Mouse (Mus musculus): ENCODE results near the gene Lamtor1. TPM values are rescaled to one million over a fixed set of nuclear protein-coding genes. Genes with fewer than 3 reads are reported as not detected.
"Not testable (repeated sequence)": the region's sequence is repeated elsewhere in the genome, so short reads cannot be mapped to it uniquely, and the experiment has no call there.

Gene Lamtor1
- polyA plus RNA-seq, 2 experiments = 154 to 176 TPM

DNA sequence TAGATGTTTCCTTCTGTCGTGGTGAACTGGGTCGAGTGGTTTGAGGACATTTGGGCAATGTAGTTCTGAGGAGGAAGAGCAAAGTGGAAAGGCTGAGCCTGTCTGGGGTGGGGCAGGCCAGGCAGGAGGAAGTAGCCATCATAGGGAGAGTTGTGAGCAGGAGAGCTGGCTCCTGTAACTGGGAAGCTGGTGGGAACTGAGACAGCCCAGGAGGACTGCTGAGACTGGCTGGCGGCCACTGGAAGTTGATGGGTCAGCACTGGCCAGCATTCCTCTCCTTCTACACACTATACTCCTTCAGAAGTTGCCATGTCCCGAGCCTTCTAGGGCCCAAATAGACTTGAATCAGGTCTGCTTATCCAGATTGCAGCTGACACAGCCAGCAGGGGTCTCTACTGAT is 2.7 kb downstream of the Lamtor1 start:
- H3K36me3 ChIP-seq (ENCODE audit: control insufficient read depth, insufficient read depth, low read length) = peaks cover 39% of the 10 kb centered on the region
- peak overlapping the region; percentile 1; the same call in 1 of the 2 replicates for H3K9ac ChIP-seq (ENCODE audit: low read depth, low read length, severe bottlenecking)
- H3K9me3 ChIP-seq (ENCODE audit: control insufficient read depth, low read length) = no peaks in the 10 kb centered on the region
- DNase-seq (ENCODE audit: low spot score) (no peak), ATAC-seq (ENCODE audit: low FRiP score, low read depth) (no peak)
- 81% methylated on average over 4 of the region's 4 CpGs for WGBS
- no peaks in the 10 kb centered on the region for H3K27me3 ChIP-seq (ENCODE audit: control insufficient read depth, insufficient read depth, low read length)
- TF ChIP-seq POLR2A (IDR thresholded peaks at IDR 0.05; ENCODE audit: borderline replicate concordance, extremely low read depth, insufficient read depth, insufficient read length) = no peak
- no peak overlapping the region for H3K4me2 ChIP-seq (replicated peaks; ENCODE audit: low read depth, low read length, severe bottlenecking)
- peaks cover 12% of the 10 kb centered on the region for H3K4me1 ChIP-seq (ENCODE audit: control insufficient read depth, insufficient read depth, low read length)
- H3K4me3 ChIP-seq (replicated peaks; ENCODE audit: low read length) = no peak overlapping the region
- no peak overlapping the region for H3K27ac ChIP-seq (replicated peaks; ENCODE audit: low read depth, low read length)

DNA sequence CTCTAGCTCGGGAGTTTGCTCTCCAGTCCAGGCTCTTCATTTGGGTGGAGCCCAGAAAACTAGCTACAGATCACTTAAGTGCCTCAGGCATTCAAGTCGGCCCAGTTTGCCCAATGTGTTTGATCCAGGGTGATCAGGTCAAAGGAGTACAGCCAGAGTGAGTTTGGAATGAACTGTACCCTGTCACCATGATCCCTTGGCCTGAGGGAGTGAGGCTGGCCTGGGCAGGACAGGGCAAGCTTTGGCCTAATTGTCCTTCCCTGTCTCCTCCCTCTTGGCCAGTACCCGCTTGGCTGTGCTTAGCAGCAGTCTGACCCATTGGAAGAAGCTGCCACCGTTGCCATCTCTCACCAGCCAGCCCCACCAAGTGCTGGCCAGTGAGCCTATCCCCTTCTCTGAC is 4.4 kb downstream of the Lamtor1 start:
- Histone ChIP-seq H3K27me3 (ENCODE audit: control insufficient read depth, insufficient read depth, low read length) (no peaks in the 10 kb centered on the region), H3K27ac (replicated peaks; ENCODE audit: low read depth, low read length) (no peak overlapping the region), H3K4me1 (ENCODE audit: control insufficient read depth, insufficient read depth, low read length) (peaks cover 7% of the 10 kb centered on the region), H3K36me3 (ENCODE audit: control insufficient read depth, insufficient read depth, low read length) (peaks cover 49% of the 10 kb centered on the region), H3K4me2 (replicated peaks; ENCODE audit: low read depth, low read length, severe bottlenecking) (no peak overlapping the region), H3K4me3 (replicated peaks; ENCODE audit: low read length) (no peak overlapping the region), H3K9ac (ENCODE audit: low read depth, low read length, severe bottlenecking) (no peak overlapping the region), H3K9me3 (ENCODE audit: control insufficient read depth, low read length) (no peaks in the 10 kb centered on the region)
- DNase-seq (ENCODE audit: low spot score) (no peak), ATAC-seq (ENCODE audit: low FRiP score, low read depth) (no peak)
- TF ChIP-seq POLR2A (IDR thresholded peaks at IDR 0.05; ENCODE audit: borderline replicate concordance, extremely low read depth, insufficient read depth, insufficient read length) = no peak
- 80% methylated on average over 4 of the region's 4 CpGs for WGBS

DNA sequence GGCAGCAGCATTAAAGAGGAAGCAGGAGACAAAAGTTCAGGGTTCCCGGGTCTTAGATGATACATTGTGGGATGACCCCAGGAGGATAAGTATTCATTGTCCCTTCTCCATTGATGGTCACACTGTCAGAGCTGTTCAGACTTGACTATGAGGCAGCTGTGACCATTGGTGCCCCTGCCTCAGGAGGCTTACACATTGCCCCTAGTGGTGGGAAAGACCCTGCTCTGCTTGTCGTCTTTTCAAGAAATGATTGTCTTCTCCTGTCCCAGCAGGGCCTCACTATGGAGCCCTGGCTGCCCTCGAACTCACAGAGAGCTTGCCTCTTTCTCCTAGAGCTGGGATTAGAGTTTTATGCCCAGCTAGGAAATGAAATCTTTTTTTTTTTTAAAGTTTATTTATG is 6.3 kb downstream of the Lamtor1 start:
- Histone ChIP-seq H3K27ac (replicated peaks; ENCODE audit: low read depth, low read length) (no peak overlapping the region), H3K4me1 (ENCODE audit: control insufficient read depth, insufficient read depth, low read length) (0 out of 2 replicates have a peak, but pooled peaks cover 2% of the 10 kb centered on the region), H3K4me2 (replicated peaks; ENCODE audit: low read depth, low read length, severe bottlenecking) (no peak overlapping the region), H3K36me3 (ENCODE audit: control insufficient read depth, insufficient read depth, low read length) (peaks cover 49% of the 10 kb centered on the region), H3K4me3 (replicated peaks; ENCODE audit: low read length) (no peak overlapping the region), H3K9me3 (ENCODE audit: control insufficient read depth, low read length) (no peaks in the 10 kb centered on the region), H3K9ac (ENCODE audit: low read depth, low read length, severe bottlenecking) (no peak overlapping the region), H3K27me3 (ENCODE audit: control insufficient read depth, insufficient read depth, low read length) (no peaks in the 10 kb centered on the region)
- TF ChIP-seq POLR2A (IDR thresholded peaks at IDR 0.05; ENCODE audit: borderline replicate concordance, extremely low read depth, insufficient read depth, insufficient read length) = no peak
- ATAC-seq (ENCODE audit: low FRiP score, low read depth) (no peak), DNase-seq (ENCODE audit: low spot score) (no peak)
- WGBS = 67% methylated on average over 3 of the region's 3 CpGs

DNA sequence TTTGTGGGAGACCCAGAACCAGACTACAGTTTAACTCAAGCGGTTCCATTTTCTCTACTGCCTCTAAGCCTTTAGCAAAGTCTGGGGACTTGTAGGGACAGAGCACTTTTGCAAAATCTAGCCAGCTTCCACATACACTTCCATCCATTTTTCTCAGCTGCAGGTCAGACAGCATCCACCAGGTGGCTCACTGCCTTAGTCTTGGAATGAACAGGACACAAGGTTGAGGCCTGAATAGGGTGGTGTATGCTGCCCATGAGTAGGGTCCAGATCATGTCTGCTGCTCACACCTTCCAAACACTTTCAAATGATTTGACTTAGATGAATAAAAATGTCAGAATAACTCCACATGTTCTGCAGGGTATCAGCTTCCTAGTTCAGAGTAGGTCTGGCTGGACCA is 12.4 kb downstream of the Lamtor1 start:
- Histone ChIP-seq H3K9me3 (ENCODE audit: control insufficient read depth, low read length) (no peaks in the 10 kb centered on the region), H3K4me3 (replicated peaks; ENCODE audit: low read length) (no peak overlapping the region), H3K36me3 (ENCODE audit: control insufficient read depth, insufficient read depth, low read length) (peaks cover 13% of the 10 kb centered on the region), H3K9ac (ENCODE audit: low read depth, low read length, severe bottlenecking) (no peak overlapping the region), H3K4me1 (ENCODE audit: control insufficient read depth, insufficient read depth, low read length) (no peaks in the 10 kb centered on the region), H3K4me2 (replicated peaks; ENCODE audit: low read depth, low read length, severe bottlenecking) (no peak overlapping the region), H3K27ac (replicated peaks; ENCODE audit: low read depth, low read length) (no peak overlapping the region), H3K27me3 (ENCODE audit: control insufficient read depth, insufficient read depth, low read length) (no peaks in the 10 kb centered on the region)
- DNase-seq (ENCODE audit: low spot score) (peak; percentile 57), ATAC-seq (ENCODE audit: low FRiP score, low read depth) (peak; percentile 70)
- no peak for TF ChIP-seq POLR2A (IDR thresholded peaks at IDR 0.05; ENCODE audit: borderline replicate concordance, extremely low read depth, insufficient read depth, insufficient read length)
- WGBS = 26% methylated on average over 1 of the region's 1 CpGs

DNA sequence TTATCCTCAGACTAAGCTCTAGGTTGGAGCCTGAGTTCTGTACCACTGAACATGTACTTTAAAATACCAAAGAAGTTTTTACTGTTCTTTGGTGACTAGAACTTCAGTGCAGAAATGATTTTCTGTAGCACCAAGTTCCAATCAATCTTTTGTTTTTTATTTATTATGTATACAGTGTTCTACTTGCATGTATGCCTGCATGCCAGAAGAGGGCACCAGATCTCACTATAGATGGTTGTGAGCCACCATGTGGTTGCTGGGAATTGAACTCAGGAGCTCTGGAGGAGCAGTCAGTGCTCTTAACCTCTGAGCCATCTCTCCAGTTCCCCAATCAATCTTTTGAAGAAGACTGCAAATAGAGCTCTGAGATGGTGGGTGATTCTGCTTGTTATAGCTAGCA is 20.2 kb downstream of the Lamtor1 start:
- H3K4me1 ChIP-seq (ENCODE audit: control insufficient read depth, insufficient read depth, low read length); H3K27ac ChIP-seq (replicated peaks; ENCODE audit: low read depth, low read length); H3K4me3 ChIP-seq (replicated peaks; ENCODE audit: low read length); H3K36me3 ChIP-seq (ENCODE audit: control insufficient read depth, insufficient read depth, low read length); DNase-seq (ENCODE audit: low spot score); ATAC-seq (ENCODE audit: low FRiP score, low read depth); H3K27me3 ChIP-seq (ENCODE audit: control insufficient read depth, insufficient read depth, low read length); H3K9me3 ChIP-seq (ENCODE audit: control insufficient read depth, low read length); H3K4me2 ChIP-seq (replicated peaks; ENCODE audit: low read depth, low read length, severe bottlenecking); H3K9ac ChIP-seq (ENCODE audit: low read depth, low read length, severe bottlenecking): not testable (repeated sequence)

DNA sequence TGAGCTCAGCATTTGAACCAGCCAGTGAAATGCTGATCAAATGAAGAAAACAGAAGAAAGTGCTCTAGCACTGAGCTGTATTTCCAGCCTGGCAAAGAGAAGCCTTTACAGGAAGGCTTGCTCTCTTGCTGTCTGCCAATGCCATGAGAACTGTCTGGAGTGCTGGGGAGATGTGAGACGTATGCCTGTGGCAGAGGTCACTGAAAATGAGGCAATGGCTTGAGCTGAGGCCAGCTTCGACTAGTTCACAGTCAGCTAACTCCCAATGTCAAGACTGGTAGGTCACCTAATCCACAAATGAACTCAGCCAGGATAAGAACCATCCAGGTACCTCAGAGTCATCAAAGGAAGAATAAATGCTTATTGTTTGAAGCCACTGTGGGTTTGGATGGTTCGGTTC is 22.4 kb downstream of the Lamtor1 start:
- no peak overlapping the region for H3K4me3 ChIP-seq (replicated peaks; ENCODE audit: low read length)
- DNase-seq (ENCODE audit: low spot score) (no peak), ATAC-seq (ENCODE audit: low FRiP score, low read depth) (no peak)
- WGBS = 83% methylated on average over 3 of the region's 3 CpGs
- no peak overlapping the region for H3K4me2 ChIP-seq (replicated peaks; ENCODE audit: low read depth, low read length, severe bottlenecking)
- no peak overlapping the region for H3K9ac ChIP-seq (ENCODE audit: low read depth, low read length, severe bottlenecking)
- H3K4me1 ChIP-seq (ENCODE audit: control insufficient read depth, insufficient read depth, low read length) = peaks cover 3% of the 10 kb centered on the region; the same call in 1 of the 2 replicates
- H3K9me3 ChIP-seq (ENCODE audit: control insufficient read depth, low read length) = no peaks in the 10 kb centered on the region
- no peak overlapping the region for H3K27ac ChIP-seq (replicated peaks; ENCODE audit: low read depth, low read length)
- H3K36me3 ChIP-seq (ENCODE audit: control insufficient read depth, insufficient read depth, low read length) = no peaks in the 10 kb centered on the region
- TF ChIP-seq POLR2A (IDR thresholded peaks at IDR 0.05; ENCODE audit: borderline replicate concordance, extremely low read depth, insufficient read depth, insufficient read length) = no peak
- H3K27me3 ChIP-seq (ENCODE audit: control insufficient read depth, insufficient read depth, low read length) = no peaks in the 10 kb centered on the region

All from limb, embryonic 14.5 days (tissue).